Mouse (Mus musculus): ENCODE measurements around the gene Gm10282.

- no peak for TF ChIP-seq CTCF (IDR thresholded peaks at IDR 0.05; ENCODE audit: low read depth, low read length)
- TF ChIP-seq POLR2A (IDR thresholded peaks at IDR 0.05; ENCODE audit: extremely low read depth, insufficient read depth, low read length), result no peak
Measured at GRCm38 (mm10) chr8:72347553-72347952, 42.5 kb upstream of the Gm10282 start.

Data from liver, adult 2 months (tissue).